Mouse (Mus musculus): ENCODE measurements around the gene Sart3. TPM values are rescaled to one million over a fixed set of nuclear protein-coding genes. Genes with fewer than 3 reads are reported as not detected.
"Not testable (repeated sequence)": the region's sequence is repeated elsewhere in the genome, so short reads cannot be mapped to it uniquely, and the experiment has no call there.

Gene Sart3
- total RNA-seq, 2 experiments from 2014 or later = 41.0 to 47.6 TPM

DNA sequence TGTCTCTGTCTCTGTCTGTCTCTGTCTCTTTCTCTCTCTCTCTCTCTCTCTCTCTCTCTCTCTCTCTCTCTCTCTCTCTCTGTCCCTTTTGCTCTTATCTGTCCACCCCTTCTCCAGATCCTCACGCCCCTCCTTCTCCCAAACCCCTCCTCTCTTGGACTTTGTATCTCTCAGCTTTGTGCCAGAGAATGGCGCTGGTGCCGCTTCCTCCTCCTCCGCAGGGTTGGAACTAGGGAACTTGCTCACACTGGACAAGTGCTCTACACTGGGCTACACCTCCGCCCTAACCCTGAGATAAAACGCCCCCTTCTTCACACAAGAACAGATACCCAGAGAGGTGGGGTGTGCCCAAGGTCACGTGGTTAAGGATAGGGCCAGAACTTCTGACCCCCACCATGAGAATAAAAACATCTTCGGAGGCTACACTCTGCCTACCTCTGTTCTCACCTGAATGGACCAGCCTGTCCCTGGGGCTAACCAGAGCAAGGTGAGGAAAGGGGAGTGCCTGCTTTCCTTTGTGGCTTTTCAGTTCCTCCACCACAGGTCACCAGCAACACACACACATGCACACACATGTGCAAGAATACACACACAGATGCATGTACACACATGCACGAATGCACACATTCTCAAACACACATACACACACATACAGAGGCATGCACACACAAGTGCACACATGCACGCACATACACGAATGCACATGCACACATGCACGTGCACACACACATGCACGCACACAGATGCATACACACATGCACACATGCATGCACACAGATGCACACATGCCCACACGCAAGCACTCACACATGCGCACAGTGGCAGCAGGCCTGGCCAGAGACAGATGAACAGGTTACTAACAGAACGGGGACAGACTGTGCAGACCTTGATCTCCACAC is 19.1 kb upstream of the Sart3 start:
- DNase-seq (ENCODE audit: extremely low spot score in 1 of 2, low spot score in 1 of 2) = no peak

DNA sequence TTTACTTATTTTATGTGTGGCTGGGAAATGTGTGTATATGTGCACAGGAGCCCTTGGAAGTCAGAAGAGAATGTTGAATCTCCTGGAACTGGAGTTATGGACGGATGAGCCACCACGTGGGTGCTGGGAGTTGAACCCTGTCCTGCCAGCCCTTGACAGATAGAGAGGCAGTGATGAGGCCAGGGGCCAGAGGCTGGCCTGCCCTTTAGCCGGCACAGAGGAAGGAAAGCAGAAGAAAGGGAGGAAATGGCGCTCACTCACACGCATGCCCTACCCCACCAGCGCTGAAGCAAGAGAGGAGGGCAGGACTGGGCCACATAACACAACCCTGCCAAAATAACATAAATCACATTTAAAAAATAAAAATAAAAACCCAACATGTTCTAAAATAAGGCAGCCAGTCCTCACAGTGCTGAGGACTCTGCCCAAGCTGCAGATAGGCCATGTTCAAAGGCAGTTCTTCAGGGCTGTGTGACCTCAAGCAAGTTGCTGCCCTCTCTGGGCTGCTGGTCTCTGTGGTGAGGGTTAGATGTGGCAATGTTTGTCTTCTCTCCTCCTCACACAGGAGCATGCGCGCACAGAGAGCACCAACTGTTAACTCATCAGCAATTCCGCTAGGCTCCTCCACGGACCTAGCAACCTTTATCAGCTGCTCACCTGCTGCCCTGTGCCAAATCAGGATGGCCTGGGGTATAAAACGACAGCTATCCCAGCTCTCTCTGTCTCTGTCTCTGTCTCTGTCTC is 18.3 kb upstream of the Sart3 start:
- DNase-seq (ENCODE audit: extremely low spot score in 1 of 2, low spot score in 1 of 2) = no peak

DNA sequence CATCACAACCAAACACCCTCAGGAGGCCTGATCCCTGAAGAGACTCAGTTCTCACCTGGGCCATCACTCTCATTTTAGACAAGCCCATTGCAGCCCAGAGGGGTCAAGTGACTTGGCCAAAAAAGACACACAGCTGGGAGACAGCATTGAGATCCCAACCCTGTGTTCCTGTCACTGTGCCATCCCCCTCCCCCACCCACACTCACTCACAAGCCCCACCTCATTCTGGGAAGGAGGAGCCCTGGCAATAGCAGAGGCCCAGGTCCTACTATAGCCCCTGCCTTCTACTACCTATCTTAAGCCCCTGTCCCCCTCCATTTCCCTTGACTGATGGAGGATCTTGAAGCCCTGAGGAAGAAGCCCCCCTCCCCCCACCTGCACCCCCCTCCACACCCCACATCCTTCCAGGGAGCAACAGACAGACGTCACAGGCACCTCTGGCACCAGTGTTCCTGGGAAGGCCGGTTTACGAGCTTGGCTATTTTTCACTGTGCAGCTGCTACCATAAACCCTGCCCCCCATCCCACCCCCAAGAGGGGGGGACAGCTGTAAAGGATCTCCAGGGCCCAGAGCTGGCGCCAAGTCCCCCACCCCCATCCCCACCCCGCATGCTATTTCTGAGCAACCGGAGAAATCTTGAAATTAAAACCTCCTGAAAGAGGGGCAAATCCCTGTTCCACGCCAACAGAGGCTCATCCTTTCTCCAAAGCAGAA is 16.9 kb upstream of the Sart3 start:
- no peak for DNase-seq (ENCODE audit: extremely low spot score in 1 of 2, low spot score in 1 of 2)

DNA sequence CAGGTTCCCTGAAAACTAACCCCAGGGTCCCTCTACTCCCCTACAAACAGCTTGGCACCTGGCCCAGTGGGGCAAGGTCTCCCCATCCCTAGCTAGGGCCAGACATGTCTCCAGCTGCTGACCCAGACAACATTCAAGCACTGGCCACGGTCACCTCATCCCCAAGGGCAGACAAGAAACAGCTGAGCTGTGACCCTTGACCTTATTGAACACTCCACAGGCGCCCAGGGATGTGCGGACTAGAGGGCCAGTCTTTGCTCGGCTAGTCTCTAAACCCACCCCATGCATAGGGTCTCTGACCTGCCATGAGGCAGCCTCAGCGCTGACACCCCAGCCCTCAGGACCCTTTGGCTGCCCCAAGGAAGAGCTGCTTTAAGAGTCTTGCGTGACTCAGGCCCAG is 16.3 kb upstream of the Sart3 start:
- no peak for DNase-seq (ENCODE audit: extremely low spot score in 1 of 2, low spot score in 1 of 2)

DNA sequence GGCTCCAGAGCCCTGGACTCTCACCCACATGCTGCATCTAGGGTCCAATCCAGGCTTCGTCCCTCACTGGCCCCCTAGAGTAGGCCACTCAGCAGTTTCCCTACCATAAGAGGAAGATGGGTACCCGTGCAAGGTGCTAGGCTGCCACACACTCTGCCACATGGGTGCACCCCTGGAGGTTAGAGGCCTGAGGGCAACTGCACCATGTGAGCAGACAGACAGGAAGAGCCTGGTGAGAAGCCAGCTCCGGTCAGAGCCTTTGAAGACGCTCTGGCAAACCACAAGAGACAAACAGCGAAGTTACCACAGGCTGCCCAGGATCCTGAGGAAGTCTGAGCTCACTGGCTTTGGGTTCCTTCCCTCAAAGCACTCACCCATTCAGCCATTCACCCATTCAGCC is 14.7 kb upstream of the Sart3 start:
- no peak for DNase-seq (ENCODE audit: extremely low spot score in 1 of 2, low spot score in 1 of 2)

DNA sequence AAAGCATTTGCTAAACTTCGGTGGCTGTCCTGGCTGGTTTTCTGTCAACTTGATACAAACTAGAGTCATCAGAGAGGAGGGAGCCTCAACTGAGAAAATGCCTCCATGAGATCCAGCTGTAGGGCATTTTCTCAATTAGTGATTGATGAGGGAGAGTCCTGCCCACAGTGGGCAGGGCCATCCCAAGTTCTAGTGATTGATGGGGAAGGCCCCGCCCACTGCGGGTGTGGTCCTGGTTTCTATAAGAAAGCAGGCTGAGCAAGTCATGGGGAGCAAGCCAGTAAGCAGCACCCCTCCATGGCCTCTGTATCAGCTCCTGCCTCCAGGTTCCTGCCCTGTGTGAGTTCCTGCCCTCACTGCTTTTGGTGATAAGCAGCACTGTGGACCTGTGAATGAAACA is 11.8 kb upstream of the Sart3 start:
- DNase-seq (ENCODE audit: extremely low spot score in 1 of 2, low spot score in 1 of 2) = not testable (repeated sequence)

DNA sequence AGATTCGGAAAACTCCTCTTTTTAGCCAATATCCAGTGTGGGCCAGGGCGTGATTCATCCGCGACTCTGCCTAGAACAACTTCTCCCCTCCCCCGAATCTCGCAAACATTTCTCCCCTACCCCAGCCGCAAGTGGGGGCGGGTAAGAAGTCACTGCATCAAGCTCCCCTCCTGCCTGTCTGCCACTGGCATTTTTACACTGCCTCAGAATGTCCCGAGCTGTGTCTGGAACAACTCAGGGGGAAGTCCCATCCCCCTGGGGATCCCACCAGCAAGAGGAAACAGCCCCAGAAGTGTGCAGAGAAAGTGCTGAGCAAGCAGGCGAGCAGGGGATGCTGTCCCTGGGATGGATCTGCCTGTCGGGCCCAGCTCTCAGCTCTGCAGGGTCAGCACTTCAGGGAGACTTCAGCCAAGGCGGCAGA is 11.3 kb upstream of the Sart3 start:
- DNase-seq (ENCODE audit: extremely low spot score in 1 of 2, low spot score in 1 of 2) = no peak

DNA sequence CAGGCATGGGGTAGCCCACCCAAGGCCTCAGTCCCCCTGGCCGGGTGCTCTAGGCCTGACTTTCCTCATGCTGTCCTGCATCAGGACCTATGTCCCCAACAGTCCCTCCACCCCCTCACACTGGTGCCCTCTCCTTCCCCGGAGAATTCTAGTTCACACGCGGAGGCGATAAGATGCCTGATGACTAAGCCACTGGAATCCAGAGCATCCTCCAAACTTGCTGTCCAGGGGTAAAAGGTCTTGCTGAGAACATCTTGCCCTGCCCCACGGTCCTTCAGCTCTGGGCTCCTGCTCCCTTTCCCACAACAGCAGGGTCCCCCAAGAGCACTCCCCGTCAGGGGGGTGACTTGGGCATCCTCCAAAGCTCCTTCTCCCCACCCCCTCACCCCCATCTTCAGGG is 10.3 kb upstream of the Sart3 start:
- no peak for DNase-seq (ENCODE audit: extremely low spot score in 1 of 2, low spot score in 1 of 2)

DNA sequence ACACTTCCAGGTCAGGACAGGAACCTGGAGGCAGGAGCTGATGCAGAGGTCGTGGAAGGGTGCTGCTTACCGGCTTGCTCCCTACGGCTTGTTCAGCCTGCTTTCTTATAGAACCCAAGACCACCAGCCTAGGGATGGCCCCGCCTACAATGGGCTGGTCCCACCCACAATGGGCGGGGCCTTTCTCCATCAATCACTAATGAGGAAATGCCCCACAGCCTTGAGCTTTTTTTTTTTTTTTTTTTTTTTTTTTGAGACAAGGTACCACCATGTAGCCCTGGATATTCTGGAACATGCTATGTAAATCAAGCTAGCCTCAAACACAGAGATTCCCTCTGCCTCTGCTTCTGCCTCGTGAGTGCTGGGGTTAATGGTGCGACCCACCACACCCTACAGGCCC is 9.6 kb upstream of the Sart3 start:
- no peak for DNase-seq (ENCODE audit: extremely low spot score in 1 of 2, low spot score in 1 of 2)

DNA sequence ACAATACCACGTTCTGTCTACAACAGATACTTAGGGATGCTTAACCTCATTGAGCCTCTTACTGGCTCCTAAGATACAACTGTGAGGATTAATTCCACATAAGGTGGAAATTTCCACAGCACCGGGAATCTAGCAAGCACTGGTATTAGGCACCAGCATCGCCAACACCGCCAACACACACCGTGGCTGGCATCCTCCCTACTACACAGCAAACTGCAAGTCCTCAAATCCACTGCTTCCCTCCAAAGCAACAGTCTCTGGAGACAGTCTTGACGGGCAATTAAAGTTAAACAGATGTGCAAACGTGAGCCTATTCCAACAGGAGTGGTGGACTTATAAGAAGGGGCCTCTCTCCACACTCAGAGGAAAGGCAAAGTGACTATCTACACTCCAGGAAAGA is 8.9 kb upstream of the Sart3 start:
- no peak for DNase-seq (ENCODE audit: extremely low spot score in 1 of 2, low spot score in 1 of 2)

DNA sequence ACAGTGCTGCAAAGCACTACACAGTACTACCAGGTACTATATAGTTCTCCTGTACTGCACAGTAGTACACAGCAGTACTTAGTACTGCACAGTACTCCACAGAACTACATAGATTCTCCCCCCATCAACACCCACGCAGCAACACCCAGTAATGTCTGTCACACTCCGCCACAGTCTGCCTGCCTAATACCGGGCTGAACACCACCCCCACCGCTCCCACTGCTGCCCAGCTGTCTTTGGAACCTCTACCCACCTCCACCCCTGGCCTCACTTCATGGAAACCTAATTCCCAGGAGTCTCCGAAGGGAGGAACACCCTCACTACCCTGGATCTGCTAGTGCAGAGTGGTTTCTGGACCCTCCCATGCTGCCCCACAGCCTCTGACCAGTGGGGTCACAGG is 8.5 kb upstream of the Sart3 start:
- DNase-seq (ENCODE audit: extremely low spot score in 1 of 2, low spot score in 1 of 2) = no peak

DNA sequence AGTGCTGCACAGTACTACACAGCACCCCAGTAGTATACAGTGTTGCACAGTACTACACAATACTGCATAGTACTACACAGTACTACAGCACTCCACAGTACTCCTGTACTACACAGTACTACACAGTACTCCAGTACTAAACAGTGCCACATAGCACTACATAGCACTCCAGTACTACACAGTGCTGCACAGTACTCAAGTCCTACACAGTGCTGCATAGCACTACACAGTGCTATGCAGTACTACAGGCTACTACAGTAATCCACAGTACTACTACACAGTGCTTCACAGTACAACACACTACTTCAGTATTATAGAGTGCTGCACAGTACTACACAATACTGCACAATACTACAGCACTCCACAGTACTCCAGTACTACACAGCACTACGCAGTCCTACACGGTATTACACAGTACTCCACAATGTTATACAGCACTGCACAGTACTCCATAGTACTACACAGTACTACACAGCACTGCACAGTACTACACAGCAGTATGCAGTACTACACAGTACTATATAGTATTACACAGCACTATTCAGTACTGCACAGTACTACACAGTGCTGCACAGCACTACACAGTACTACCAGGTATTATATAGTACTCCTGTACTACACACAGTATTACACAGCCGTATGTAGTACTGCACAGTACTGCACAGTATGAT is 7.9 kb upstream of the Sart3 start:
- no peak for DNase-seq (ENCODE audit: extremely low spot score in 1 of 2, low spot score in 1 of 2)

DNA sequence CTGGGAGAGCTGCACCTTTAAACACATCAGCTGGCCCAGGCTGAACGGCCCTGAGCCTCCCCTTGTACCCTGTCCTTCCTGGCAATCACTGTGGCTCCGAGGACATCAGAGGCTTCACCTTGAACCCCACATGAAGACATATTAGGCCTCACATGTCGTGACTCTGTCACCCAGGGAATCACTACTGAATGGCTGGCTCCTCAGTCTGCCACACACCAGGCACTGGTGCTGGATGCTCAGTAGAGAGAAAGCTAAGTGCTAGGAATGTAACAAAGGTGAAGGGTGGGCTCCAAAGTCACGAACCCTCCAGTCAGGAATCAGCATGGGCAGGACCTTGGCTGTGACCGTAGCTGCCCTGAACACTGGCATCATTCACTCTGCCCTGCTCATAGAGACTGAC is 7.3 kb upstream of the Sart3 start:
- no peak for DNase-seq (ENCODE audit: extremely low spot score in 1 of 2, low spot score in 1 of 2)

DNA sequence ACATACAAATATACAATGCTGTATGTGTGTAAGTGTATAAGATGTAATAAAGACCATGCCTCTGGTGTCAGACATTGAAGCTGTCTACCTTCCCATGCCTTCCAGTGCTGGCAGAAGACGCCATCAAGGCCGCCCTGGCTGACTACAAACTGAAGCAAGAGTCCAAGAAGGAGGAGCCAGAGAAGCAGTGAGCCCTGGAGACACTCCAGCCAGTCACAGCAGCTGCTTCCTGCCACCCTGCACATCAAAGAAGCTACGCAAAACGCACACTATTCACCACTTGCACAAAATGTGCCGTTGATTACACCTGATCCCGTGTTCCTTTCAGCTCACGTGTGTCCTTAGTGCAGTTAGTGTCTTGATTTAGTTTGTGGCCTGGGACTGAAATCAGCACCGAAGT is 5.4 kb upstream of the Sart3 start:
- DNase-seq (ENCODE audit: extremely low spot score in 1 of 2, low spot score in 1 of 2) = not testable (repeated sequence)

DNA sequence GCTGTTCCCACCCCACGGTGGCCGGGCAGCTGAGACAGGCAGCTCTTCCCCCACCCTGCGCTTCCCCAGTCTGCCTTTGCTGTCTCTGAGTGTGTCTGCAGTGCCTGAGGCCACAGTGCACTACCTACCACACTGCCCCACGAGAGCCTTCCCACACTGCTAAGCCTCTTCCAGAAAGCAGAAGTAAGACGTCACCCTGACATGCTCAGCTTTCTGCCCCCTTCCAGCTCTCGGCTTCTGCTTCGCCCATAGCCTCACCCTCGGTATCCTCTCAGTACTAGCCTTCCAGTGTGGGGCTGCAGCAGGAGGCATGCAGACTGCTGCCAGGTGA is 4.6 kb upstream of the Sart3 start:
- no peak for DNase-seq (ENCODE audit: extremely low spot score in 1 of 2, low spot score in 1 of 2)

DNA sequence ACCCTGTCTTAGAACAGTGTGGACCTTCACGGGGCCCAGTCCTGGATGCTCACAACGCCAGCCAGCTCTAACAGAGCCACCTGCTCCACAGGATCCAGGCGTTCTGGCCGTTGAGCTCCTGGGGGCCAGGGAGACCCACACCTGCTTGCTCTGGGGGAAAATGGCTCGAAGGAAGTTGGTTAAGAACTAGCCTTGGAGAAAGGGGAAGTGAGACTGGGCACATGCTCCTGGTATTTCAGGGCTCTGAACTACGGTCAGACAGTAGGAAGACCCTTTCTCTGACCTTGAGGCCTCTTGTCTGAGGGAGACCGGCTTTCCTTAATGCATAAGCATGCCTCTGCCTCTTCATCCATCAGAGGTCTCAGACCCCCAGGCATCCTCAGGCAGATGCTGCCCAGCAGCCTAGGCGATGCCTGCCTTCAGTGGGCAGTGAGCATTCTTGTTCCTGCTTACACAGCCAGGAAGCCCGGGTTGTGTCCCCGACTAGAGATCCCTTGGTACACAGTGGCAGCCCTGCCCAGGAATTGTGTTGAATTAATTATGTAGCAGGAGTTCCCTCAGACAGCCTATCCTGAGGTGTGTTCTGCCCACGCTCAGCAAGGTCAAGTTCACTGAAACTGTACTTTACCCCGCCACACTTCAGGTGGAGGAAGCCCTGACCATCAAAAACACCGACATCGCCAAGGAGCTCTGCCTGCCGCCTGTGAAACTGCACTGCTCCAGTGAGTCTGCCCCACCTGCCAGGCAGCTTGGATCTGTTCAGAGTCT is 4.0 kb upstream of the Sart3 start:
- DNase-seq (ENCODE audit: extremely low spot score in 1 of 2, low spot score in 1 of 2) = no peak

DNA sequence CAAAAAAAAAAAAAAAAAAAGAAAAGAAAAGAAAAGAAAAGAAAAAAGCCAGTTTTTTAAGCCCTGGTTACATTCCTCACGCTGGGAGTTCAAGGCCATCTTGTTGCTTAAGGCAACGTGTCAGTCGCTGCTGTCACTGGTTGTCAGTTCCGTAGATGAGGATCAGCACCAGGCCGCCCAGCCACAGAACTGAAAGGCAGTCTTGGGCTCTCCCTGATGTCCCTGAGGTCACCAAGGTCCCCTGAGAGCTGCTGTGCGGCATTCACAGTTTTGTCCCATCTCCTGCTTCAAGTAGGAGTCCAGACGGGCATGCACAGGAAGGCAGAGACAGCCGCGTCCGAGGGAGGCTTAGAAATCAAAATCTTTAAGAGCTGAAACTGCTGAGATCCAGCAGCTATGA is 3.3 kb upstream of the Sart3 start:
- no peak for DNase-seq (ENCODE audit: extremely low spot score in 1 of 2, low spot score in 1 of 2)

DNA sequence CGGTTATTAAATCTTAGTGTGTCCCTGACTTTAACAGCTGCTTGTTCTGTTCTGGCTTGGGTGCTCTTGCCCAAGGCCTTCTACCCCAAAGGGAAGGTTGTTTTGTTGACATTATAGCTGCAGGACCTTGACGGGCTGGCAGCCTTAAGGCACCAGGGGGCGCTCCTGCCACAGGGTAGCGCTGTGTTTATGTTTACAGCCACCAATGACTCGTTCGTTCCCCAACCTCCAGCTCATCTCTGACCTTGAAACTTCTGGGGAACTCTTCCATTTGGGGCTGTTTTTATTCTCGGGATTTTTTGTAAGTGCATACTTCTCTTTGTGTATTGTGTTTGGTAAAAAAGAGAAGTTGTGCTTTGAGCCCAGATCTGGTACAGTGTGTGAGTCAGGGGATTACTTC is 1.4 kb upstream of the Sart3 start:
- DNase-seq (ENCODE audit: extremely low spot score in 1 of 2, low spot score in 1 of 2) = peak; percentile 78 to 93

DNA sequence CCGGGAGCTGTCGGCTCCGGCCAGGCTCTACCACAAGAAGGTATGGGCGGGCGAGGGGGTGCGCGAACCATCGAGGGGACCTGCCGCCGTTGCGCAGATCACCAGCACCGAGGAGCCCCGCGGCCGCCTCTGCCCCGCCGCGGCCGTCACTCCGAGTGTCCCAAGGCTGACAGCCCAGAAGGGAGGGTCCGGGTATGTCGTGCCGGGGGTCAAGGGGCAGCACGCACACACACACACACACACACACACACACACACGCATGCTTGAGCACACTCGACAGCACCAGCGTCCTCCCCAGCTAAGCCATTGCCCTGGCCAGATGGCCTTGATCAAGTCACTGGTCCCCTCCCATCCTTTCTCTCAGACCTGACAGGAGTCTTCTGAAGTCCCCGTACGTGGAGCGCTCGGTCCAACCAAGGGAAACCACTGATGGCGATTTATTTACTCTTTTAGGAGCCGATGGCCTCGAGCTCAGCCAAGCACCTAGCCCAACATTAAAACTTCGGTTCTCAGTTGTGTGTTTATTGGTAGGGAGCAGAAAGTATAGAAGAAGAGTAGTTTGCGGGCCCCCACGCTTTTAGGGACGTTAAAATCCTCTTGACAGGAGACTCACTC is 702 bp upstream of the Sart3 start:
- no peak for DNase-seq (ENCODE audit: extremely low spot score in 1 of 2, low spot score in 1 of 2)

Measured in layer of hippocampus, postnatal 25 days (tissue).